Mouse (Mus musculus) bone marrow macrophage, adult 2 months (primary cell): ENCODE data around the gene Hpn. TPM values are rescaled to one million over a fixed set of nuclear protein-coding genes. Genes with fewer than 3 reads are reported as not detected.
A peak's percentile ranks its signal among the peaks of the same experiment; 100 is the strongest.

ENCODE experiments used
- H3K27ac ChIP-seq: 2 replicates; pipeline ENCODE4 v1.5.1; 2012; ENCODE audit warnings: low read depth, low read length; ENCODE audit not compliant: insufficient read depth
- H3K4me1 ChIP-seq: 2 replicates; pipeline ENCODE4 v1.6.1; 2012; ENCODE audit warnings: low read length; ENCODE audit not compliant: control insufficient read depth, insufficient read depth
- H3K4me3 ChIP-seq: 2 replicates; pipeline ENCODE4 v1.5.1; 2012; ENCODE audit warnings: mild to moderate bottlenecking, low read length, moderate library complexity; ENCODE audit not compliant: insufficient read depth
- CTCF ChIP-seq: IDR thresholded peaks from 2 replicates; pipeline ENCODE4 v1.5.1; 2012; ENCODE audit warnings: low read depth, mild to moderate bottlenecking, low read length, moderate library complexity
- POLR2A ChIP-seq: IDR thresholded peaks from 2 replicates; pipeline ENCODE4 v1.6.1; 2012; ENCODE audit warnings: mild to moderate bottlenecking, low read depth, low read length, borderline replicate concordance
- polyA plus RNA-seq: library from polyadenylated mRNA; stranded (reverse); fragments of >200 nt; gene quantifications from 2 replicates; pipeline ENCODE4 v1.2.4, GENCODE M21; 2012; ENCODE audit not compliant: missing spikeins, insufficient read depth, insufficient read length

Gene Hpn
- polyA plus RNA-seq, 1 experiment: 30.9 TPM

DNA sequence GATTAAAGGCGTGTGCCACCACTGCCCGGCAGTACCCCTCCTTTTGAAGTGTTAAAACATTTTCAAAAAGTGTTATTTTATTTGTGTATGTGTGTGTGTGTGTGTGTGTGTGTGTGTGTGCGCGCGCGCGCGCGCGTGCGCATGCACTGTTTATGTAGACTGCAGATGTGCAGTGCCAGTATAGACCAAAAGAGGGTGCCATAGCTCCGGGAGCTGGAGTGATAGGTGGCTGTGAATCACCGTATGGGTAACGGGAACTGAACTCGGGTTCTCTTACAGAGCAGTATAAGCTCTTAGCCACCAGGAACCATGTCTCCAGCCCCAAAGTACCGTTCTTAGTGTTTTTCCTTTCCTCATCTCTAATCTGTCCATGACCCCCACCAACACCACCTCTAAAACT lies 29.8 kb upstream of the Hpn start:
- peaks cover 18% of the 10 kb centered on the region for H3K4me1 ChIP-seq

GRCm38 (mm10) chr7:31140941-31141340 lies 25.9 kb upstream of the Hpn start:
- TF ChIP-seq POLR2A: no peak
- no peak for TF ChIP-seq CTCF
- Histone ChIP-seq H3K4me1 (no peaks in the 10 kb centered on the region), H3K27ac (no peak overlapping the region), H3K4me3 (no peak overlapping the region)

More for the DNA sequence above, 29.8 kb upstream of the Hpn start:
- TF ChIP-seq CTCF: no peak
- no peak for TF ChIP-seq POLR2A
- Histone ChIP-seq H3K4me3 (no peak overlapping the region), H3K27ac (no peak overlapping the region)

- H3K4me3 ChIP-seq: no peak overlapping the region
- H3K4me1 ChIP-seq: no peaks in the 10 kb centered on the region
- no peak for TF ChIP-seq CTCF
- no peak for TF ChIP-seq POLR2A
- H3K27ac ChIP-seq: no peak overlapping the region
Observed at GRCm38 (mm10) chr7:31140302-31140701, 25.2 kb upstream of the Hpn start.

DNA sequence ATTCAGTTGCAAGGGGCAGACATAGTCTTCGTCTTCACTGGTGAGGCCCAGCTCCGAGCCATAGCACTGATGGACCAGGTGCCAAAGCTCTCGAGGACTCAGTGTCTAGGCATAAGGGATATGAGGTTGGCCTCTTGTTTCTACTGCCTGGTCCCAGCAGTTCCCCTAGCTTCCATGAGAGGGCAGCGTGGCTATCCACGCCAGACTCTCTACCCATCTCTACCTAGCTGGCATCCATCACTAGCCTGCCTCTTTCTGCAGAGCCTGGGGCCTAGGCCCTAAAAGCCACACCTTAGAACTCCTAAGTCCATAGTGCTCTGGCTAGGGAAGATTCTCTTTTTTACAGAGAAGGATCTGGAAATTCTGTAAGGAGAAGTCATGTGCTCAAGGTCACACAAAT lies 24.7 kb upstream of the Hpn start:
- no peak for TF ChIP-seq POLR2A
- TF ChIP-seq CTCF: peak; percentile 63
- H3K4me3 ChIP-seq: no peak overlapping the region
- no peaks in the 10 kb centered on the region for H3K4me1 ChIP-seq
- H3K27ac ChIP-seq: no peak overlapping the region

GRCm38 (mm10) chr7:31135717-31136116 lies 20.6 kb upstream of the Hpn start:
- Histone ChIP-seq H3K4me1 (0 out of 2 replicates have a peak, but pooled peaks cover 4% of the 10 kb centered on the region), H3K4me3 (no peak overlapping the region), H3K27ac (no peak overlapping the region)
- no peak for TF ChIP-seq CTCF
- no peak for TF ChIP-seq POLR2A

DNA sequence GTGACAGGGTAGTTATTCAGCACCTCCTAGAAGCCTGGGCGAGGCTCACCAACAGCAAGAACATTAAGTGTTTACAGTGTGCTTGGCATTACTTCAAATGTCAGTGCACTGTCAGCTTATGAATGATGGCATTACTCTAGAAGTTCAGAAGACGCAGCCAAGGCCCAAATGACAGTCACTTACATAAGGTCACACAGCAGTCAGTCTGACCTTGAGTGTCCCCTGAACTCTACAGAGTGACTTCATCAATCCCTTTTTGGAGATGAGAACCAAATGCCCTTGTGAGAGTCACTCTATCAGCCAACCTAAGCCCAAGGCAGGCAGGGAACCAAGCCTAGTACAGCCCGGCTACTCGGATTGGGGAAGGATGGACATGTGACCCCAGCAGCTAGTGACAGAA lies 16.8 kb upstream of the Hpn start:
- TF ChIP-seq POLR2A (no peak), CTCF (no peak)
- peaks cover 7% of the 10 kb centered on the region for H3K4me1 ChIP-seq
- no peak overlapping the region for H3K4me3 ChIP-seq
- H3K27ac ChIP-seq: no peak overlapping the region

DNA sequence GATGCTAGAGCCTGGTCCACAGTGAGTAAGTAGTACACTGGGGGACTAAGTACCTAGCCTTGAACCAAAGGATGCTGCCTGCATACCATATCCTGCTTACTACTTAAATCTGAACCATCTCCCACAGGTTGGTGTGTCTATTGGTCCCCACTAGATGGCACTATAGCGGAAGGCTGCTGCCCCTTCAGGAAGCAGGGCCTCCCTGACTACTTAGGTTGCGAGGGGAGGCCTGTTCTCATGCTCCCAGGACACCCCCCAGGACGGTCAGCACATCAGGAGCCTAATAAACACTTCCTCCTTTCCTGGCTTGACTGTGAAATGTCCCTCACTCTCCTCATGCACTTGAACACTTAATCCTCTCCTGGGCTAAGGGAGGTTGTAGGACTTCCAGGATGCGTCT lies 15.8 kb upstream of the Hpn start:
- TF ChIP-seq POLR2A: no peak
- peak; percentile 72 for TF ChIP-seq CTCF
- Histone ChIP-seq H3K27ac (no peak overlapping the region), H3K4me3 (no peak overlapping the region), H3K4me1 (peaks cover 7% of the 10 kb centered on the region)

GRCm38 (mm10) chr7:31130197-31130596 lies 15.1 kb upstream of the Hpn start:
- TF ChIP-seq CTCF: no peak
- H3K4me3 ChIP-seq: no peak overlapping the region
- peaks cover 7% of the 10 kb centered on the region for H3K4me1 ChIP-seq
- no peak overlapping the region for H3K27ac ChIP-seq

GRCm38 (mm10) chr7:31128157-31128705 lies 13.1 kb upstream of the Hpn start:
- no peak for TF ChIP-seq CTCF
- H3K27ac ChIP-seq: no peak overlapping the region
- peaks cover 7% of the 10 kb centered on the region for H3K4me1 ChIP-seq
- no peak overlapping the region for H3K4me3 ChIP-seq

DNA sequence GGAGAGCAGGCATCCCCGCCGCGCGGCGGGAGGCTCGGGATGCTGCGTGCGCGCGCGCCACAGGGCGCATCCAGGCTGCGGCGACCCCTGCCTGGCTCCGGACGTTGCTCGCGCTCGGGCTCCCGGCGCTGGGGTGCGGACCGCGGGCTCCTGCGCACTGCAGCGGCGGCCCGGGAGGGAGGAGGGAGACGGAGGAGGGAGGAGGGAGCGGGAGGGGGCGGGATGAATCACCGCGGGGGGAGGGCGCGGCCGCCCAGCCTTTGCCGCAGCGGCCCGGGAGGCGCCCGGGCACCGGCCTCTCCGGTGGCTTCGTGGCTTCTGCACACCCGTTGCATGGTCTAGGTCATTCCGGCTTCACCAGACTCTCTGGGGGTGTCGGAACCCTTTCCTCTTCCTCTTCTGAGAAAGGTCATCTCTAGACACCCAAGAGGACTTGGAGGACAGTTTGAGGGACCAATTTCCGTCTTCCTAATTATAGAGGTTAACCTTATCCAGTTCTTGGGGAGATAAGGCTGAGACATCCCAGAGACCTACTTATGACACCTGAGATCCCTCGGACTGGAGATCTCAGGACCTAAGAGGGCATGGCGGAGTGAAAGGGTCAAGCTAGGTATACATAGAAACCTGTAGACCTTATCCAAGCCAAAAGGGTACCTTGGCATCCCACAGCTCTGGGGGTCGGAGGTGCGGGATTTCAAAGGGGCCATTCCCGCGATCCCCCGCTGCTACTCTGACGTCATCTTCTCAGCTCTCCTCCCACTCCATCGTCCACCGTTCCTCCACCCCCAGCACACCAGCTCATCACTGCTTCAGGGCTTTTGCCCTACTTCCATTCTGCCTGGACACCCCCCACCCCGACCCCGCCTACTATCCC lies 12.0 kb upstream of the Hpn start, which contains the start of gene Scn1b:
TSS of gene Scn1b (minus strand) at position 153 of the 874 bp plus-strand sequence.
- Histone ChIP-seq H3K4me3 (peak within 1 kb of the TSS; percentile 55), H3K27ac (no peak within 1 kb of the TSS), H3K4me1 (peaks cover 7% of the 10 kb centered on the region)
- TF ChIP-seq POLR2A (no peak), CTCF (no peak)
